Mouse (Mus musculus) thymus, postnatal 25 days (tissue): ENCODE results near the gene Gm15737.

Source experiments
- DNase-seq: peaks from one replicate; pipeline ENCODE4 v3.0.0; 2022

Gene Gm15737

DNA sequence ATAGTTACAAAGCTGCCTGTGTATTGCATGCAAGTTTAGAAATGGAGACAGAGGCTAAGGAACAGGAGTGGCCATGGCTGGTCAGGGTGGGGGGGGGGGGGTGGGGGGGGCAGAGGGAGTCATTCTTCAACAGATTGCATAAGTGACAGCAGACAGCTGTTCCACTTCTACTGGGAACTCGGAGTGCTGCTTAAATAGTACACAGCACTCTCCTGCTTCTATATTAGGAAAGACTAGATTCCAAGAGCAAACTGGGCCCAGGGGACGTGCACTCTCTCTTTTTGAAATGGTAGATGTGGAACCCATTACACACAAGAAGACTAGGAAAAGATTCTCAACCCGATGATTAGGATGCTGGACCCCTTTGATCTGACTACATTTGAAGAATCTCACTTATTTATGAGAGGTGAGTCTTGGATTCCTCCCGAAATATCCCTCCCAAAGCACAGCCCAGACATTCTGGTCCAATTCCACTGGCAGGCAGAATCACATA, at the start of gene Gm15737:
Gene Gm15737, plus strand, starts transcription at position 269 of the 493 bp plus-strand sequence.
- DNase-seq: no peak

DNA sequence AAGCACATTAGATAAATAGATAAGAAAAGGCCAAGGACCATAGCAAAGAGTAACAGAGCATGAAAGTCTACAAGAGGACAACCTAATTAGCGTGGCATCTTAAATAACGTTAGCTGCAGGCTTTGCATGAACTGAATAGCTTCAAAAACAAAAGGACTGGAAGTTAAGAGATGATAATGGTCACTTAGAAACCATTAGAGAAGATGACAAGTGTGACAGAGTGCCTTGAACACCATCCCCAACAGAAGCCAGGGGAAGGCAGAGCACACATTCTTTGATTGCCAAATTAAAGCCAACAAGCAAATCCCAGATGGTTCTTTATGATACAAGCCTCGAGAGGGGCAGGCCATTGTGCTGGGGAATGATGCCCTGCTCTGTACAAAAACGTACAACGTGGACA, 47.6 kb upstream of the Gm15737 start:
- no peak for DNase-seq

DNA sequence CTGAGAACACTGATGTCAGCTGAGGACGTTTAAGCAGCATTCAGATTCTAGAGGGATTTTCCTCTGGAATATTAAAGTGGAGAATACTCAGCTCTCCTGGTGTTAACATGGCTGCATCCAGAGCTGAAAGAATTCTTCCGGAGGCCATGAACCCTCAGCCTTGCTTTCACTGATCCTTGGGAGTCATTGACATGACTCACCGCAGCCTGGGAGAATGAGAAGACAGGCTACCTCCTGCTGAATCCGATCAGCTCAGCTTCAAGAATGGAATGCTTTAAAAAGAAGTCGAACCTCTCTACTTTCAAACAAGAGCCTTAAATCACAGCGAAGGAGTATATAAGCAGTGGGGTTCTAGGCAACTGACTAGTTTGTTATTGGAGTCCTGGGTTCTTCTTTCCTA, 47.2 kb upstream of the Gm15737 start:
- no peak for DNase-seq

DNA sequence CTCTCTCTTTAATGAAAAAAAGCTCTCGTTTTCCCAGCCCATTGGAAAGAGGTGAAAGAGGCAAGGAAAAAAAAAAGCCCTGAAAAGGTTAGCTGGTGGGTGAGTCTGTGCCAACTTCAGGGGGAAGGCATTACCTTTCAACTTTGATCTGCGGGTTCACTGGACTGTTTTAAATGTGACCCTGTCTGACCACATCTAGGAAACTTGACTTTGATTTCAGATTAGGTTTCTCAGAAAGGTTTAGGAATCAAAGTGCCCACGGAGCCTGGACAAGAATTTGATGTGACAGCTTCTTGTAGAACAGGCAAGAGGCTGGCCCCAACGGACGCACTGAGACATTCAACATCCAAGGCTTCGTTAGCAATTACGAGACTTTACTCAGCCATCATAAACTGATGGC, 45.2 kb upstream of the Gm15737 start:
- no peak for DNase-seq

DNA sequence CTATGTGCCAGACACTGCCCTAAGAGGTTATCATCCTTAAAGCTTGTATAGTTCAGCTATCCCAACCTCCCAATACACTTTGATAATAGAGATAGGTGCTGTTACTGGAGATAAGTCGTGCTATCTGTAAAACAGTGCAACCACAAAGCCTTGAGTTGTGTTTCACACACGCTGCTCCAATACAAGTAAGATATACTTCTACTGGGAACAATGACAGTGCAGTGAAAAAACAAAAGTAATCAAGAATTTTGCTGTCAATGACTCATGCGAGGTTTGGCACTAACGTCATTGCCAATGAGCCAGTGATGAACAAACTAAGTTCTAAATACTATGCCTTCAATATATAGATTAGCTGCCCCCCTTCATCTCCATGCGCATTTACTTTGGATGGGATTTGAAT, 42.6 kb upstream of the Gm15737 start:
- DNase-seq: no peak

DNA sequence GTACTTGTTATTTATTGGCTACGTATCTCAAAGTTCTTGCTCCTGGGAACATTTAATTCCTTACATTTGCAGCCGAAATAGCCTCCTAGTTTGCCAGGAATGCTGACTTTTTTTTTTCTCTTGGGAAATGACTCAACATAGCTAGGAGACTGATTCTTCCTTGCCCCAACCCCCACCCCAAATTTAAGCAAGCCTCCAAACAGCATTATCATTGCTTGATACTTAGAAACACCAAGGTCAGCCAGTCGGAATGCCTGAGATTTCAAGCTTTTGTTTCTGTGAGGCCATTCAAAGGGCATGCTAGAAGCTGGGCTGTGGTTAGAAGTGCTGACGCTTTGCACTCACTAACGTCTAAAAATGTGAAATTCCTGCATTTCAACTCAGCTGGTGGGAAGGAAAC, 41.8 kb upstream of the Gm15737 start:
- DNase-seq: no peak

DNA sequence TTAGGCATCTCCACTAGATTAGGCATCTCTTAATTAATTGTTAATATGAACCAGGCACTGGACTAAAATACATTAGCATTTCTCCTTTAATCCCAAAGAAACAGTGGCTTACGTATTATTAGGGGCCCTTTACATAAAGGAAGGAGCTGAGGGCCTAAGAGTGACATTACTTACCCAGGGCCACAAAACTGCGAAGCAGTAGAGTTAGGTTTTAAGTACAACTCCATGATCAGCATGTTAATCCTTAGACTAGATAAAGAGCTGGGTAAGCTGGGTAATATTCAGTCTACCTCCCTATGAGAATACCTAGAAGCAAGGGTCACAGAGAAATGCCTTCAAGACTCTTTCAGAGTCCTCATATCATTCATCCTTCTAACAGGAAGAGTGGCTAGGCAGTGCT, 40.0 kb upstream of the Gm15737 start:
- DNase-seq: no peak

DNA sequence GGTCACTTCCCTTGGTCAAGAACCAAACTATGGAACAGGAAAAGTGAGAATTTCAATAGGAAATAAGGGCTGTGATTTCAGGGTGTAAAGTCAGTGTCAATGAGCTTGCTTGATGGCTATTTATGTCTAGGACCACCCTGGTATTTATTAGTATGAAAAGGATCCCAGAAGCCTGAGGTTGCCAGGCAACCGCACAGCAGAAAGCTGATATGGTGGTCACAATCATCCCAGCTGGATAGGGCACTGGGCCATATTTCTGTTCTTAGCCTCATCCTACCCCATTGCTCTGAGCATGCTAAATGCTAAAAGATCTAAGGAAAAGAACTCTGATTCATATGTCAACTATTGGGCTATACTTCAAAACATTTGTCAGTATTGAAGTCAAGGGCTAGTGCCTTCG, 38.1 kb upstream of the Gm15737 start:
- no peak for DNase-seq

DNA sequence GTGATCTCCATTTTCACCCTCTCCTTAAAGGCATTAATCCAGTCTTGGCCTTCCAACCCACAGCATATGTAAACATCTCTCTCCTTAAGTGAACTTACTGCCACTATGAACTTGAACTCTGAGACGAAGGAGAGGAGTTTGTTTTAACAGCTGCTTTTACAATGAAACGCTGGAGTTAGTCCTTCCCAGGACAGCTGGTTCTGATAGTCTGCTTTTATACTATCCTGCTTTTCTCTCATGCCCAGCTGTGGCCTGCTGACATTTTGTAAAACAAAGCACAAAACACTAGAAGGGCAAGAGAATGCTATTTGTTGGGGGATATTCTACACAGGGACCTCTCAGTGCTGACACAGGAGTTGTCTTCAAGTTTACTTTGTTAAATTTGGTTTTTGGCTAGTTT, 27.2 kb upstream of the Gm15737 start:
- no peak for DNase-seq

DNA sequence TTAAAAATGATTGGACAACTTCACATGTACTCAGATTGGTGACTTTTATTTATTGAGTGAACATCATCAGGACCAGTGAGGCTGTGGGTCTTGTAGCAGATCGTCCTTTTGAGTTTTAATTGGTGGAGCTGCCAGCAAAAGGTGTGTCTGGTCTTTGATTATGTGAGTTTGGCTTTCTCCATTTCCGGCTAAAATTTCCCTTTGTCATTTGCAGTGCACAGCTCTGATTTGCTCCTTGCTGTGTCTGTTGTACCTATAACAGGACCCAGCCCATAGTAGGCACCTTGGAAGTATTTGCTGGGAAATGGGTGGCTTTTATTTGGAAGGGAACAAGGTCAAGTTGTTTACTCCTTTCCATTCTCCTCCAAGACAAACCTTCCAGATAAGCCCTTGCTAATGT, 25.7 kb upstream of the Gm15737 start:
- no peak for DNase-seq

DNA sequence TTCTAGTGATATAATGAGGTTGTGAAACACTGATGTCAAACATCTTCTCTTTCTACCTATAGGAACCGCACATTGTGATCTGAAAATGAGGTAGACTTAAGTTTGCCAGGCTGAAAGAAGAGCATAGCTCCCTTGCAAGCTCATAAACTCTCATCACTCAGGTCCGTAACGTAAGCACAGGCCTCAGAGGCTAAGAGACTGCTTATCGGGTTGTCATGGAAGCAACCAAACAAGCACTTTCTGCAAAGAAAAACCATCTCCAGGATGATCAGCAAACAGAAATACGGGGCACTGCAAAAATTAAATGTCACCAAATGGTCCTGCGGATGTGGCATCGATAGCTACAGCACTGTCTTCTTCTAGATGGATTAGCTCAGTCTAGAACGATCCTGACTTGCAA, 23.3 kb upstream of the Gm15737 start:
- no peak for DNase-seq

DNA sequence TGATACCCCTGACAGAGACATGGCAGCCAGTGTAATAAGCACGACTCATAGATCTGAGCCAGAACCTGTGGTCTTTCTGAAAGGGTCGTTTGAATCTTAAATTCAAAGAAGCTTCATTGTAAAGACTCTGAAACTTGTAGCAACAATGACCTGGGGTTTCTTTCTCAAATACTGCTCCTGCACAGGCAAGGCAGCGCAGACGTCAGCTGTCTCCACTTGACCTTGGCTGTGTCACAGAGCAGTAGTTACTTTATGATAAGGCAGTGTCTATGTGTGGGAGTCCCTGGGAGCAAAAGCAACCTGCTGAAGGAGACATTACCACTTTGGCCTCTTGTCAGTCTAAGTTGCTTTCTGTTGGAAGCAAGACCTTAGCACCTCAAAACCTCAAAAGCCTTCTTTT, 22.5 kb upstream of the Gm15737 start:
- no peak for DNase-seq

DNA sequence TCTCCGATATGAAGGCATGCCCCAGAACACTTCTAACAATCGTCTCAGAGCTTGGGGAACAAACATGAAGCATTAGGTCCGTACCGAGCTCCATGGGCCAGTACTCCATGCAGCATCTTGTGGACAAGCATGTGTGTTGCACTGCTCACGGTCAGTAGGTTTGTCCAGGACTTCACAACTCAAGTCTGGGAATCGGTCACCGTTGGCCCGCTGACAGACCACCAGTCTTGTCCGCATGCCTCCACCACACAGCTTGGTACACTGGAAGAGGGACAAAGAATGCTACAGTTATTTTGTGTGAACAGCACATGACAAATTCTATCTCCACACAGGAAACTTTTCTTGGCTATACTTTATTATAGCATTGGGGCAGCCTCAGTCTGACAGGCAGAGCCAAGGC, 19.9 kb upstream of the Gm15737 start:
- DNase-seq: no peak

DNA sequence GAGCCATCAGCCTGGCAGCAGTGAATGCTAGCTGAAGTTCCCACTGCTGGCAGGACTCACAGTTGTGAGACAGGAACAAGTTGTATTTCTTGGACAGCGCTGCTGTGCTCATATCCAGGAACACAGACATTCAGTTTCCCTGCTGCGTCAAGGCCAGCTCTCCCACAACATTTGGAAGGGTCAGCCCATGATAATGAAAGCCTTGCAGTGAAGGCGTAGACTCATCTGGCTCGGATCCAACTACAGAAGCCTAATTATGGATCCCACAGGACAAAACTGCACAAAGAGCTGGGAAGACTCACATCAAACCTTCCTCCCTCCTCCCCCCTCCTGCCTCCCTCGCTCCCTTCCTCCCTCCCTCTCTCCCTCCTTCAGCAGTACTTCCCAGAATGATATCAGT, 18.9 kb upstream of the Gm15737 start:
- no peak for DNase-seq

DNA sequence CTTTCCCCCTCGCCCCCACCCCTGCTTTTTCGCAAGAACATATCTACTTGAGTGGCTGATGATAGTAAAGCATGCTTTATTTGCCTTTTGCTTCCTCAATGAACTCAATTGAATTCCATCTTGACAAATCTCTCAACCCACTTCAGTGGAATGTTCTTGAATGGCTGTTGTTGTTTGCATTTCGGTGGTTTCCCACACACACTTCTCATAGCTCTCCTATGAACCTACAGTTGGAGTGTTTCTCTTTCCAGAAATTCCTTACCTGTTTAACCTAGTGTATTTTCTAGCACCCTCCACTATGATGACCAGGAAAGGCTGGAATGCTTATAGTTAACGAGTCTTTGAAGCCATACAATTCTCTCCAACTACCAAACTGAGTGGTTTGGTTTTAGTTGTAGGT, 14.3 kb upstream of the Gm15737 start:
- DNase-seq: no peak

DNA sequence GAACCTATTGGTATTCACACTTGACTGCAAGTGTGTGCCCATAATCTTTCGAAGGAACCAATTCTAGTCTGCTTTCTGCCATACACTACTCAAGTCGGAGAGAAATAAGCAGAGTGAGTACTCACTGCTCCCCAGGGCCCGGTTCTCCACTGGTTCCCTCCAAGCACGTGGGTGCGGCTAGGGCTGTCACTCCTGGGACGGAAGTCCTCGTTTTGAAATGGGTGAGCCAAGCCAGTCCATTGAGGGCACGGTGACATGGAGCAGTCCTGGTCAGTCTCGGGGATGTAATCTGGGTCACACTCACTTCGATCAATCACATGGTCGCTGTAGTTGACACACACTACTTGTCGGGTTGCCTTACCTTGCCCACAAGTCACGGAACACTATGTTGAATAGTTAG, 11.4 kb upstream of the Gm15737 start:
- no peak for DNase-seq

DNA sequence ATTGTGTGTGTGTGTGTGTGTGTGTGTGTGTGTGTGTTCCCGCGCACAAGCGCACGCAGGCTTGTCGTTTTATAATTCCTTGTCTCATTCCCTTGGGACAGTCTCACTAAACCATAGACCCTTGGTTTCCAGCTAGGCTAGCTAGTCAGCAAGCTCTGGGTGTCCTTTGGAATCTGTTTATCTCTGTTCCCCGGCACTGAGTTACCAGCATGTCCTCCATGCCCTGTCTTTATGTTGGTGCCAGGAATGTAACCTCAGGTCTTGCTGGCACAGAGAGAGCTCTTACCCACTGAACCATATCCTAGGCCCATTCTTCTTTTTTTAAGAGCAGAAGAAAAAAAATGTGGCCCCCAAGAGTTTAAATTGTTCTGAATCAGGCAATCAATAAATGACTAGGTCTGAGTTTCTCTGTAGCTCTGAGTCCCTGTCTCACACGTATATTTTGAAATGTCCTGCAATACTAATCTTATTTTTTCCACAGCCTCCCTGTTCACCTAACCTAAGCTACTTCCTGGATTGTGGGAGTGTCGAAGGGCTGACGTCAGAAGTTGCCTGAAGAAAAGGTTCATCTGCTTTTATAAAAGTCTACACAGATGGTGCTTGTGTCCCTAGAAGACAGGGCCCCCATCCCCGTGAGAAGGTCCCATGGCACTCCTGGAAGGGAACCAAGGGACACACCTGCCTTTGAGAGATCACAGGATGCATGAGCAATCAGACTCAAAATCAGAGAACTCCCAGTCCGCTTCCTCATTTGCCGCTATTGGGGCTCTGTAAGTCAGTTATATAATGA, 10.2 kb upstream of the Gm15737 start:
- no peak for DNase-seq

DNA sequence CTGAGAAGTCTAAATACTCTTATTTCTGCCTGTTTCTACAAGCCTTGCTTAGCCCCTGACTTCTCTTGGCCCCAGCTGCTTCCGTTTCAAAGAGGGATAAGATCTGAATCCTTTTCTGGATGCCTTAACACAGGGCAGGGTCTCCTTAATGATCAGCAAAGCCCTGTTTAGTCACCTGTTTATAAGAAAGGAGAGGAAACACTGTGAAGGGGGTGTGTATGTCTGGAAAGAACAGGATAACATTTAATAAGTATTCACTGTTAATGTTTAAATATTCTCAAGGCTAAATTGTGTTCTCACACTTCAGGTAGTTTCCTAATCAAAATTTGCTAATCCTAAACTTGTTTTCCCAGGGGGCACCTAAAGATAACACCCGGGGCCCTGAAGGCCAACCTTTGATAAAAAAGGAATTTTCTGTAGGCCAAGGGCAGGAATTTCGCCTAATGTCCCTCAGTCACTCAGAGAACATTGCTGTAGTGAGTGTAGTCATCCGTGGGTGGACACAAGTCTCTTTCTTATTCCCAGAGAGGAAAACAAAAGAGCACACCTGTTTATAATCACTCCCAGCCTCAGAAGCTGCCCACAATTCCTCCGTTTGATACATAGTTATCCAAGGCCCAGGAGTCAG, 8.8 kb upstream of the Gm15737 start:
- no peak for DNase-seq

DNA sequence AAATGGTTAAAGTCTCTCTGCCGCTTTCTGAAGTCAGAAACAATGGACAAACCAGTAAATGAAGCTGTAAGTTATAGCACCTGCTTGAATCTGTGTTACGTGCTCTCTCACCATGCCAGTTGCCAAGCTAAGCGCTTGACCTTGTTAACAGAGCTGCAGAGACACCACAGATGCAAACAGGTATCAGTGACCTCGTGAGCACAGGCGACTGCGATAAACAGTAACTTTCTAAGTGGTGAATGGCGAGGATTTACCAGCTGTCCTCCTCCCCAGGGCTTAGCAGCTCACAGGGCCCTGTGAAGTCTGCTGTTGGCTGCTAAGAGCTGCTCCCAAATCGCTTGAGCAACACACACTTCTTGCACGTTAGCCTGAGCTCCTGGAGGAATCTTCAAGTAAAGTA, 6.6 kb upstream of the Gm15737 start:
- DNase-seq: no peak

DNA sequence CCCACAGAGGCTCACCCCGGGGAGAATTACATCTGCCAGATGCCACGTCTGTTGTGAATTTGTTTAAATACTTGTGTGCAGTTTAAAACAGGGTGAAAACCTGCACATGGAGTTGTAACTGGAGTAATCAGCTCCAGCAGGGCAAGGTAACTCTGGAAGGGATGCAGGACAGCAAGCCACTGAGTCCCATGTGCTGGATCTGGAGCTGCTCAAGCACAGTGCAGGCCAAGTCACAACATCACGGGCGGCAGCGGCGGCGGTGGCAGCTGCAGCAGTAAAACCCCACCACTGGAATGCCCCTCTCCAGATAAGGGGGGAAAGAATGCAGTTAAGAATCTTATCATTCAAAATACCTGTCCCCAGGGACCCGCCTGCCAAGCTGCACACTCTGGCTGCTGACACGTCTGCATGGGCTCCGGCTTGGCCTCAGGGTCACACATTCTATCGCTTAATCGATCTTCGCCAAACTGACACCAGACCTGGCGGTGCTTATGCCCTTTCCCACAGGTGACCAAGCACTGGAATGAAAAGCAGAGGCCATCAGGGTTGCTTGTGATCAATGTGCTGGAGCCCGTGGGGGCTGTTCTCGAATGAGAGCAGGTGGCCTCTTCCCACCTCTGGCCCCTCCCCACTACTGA, 544 bp downstream of the Gm15737 start:
- DNase-seq: no peak

DNA sequence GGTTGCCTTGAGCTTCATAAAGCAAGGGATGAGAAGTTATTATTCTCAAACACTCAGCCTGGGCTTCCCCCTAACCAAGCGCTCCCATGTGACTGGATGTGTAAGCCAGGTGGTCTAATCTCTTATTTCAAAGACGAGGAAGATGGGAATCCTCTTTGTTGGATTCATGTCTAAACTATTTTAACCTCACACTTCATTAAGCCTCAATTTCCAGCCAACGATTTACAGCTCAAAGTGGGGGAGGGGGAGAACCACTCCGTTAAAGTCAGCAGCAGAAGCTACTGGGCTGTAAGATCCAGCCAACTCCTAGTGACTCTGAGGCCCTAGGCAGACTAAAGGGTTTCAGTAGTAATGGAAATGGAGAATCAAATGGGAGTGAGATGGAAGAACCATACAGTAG, 2.7 kb downstream of the Gm15737 start:
- no peak for DNase-seq

DNA sequence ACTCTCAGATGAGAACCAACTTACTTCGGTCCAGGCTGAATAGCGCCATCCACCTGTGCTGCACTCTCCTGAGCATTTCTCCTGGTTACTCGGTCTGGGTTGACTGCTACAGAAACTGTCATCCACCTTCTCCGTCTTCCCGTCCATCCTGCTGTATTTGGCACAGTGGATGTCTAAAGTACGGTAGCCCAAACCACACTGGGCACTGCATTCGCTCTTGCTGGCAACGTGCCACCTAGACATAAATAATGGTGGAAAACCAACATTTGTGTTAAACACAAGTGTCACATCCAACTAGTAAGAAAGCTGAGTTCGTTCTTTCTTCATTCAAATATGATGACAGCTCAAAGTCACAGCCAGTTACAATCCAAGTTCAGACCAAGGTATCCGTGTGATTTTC, 3.6 kb downstream of the Gm15737 start:
- no peak for DNase-seq

DNA sequence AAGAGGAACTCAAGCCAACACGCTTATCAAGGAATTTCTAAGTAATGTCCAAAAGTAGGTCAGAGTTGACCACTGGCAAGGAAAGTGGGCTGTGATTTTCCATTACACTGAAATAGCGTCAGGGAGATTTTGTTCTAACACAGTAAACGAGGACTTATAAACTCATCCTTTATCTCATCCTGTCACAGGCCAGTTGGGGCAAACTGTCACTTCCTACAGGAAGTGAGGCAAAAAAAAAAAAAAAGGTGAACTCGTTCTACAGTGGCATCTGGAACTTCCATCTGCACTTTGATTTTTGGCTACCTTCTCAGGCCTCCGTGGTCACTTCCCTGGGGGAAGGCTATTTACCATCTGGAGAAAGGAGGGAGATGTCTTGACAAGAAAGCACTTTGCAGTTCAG, 5.7 kb downstream of the Gm15737 start:
- no peak for DNase-seq

DNA sequence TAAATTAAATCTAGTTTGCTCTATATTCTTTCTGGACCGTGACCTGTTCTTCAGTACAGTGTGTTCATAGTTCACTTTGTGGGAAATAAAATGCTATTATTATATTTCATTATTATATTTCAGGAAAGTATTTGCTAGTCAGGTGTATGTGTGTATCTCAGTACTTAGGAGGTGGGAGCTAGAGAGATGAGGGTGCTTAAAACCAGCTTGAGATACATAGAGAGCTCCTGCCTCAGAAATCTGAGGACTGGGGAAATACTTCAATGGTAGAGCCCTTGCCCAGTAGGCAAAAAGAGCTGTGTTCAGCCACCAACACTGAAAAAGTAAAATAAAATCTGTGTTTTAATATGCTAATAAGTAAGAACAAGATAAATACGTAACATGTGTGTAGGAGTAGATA, 6.2 kb downstream of the Gm15737 start:
- DNase-seq: no peak
